Mouse (Mus musculus) lung, postnatal 14 days (tissue): Measurements from ENCODE around the gene Pkig.
"Not testable (repeated sequence)": the region's sequence is repeated elsewhere in the genome, so short reads cannot be mapped to it uniquely, and the experiment has no call there.

Experiments
- DNase-seq: peaks from one replicate; pipeline ENCODE4 v3.0.0; 2021

Gene Pkig

DNA sequence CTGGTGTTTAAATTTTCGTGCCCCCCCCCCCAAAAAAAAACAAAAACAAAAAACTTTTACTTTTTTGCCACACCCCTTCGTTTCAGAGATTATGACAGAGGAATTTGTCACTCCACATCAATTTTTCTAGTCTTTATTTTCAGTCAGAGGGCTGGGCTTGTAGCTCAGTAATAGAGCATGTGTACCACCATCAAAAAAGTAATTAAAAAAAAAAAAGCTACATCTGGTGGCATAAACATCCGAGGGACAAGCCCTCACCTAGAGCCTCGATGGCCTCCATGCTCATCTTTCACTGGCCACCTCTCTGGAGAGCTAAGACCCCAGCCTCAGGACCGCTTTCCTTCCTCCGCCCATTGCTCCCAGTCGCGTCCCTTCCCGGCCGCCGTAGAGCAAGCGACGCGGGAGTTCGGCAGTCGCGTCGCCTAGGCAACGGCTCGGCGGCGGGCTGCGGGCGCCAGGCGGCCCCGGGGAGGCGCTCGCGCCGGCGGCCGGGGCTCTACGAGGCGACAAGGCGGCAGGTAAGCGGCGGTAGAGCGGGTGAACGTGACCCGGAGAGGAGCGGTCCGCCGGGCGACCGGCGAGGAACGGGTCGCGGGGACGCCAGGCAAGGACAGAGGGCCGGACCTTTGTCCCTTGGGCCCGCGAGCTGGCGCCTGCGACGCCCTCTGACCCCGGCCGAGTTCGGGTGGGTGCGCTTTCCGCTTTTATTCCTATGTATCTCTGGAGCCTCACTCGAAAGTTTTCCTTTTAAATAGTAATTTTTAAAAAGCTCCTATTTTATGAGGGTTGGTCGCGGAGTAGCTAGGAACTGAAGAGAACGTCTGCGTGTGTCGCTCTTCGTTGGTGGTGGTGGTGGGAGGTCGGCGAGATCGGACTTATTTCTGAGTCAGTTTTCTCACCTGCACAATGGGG, at the start of gene Pkig:
TSS of gene Pkig (plus strand) at position 412 of the 912 bp plus-strand sequence.
- DNase-seq = peak; percentile 84

DNA sequence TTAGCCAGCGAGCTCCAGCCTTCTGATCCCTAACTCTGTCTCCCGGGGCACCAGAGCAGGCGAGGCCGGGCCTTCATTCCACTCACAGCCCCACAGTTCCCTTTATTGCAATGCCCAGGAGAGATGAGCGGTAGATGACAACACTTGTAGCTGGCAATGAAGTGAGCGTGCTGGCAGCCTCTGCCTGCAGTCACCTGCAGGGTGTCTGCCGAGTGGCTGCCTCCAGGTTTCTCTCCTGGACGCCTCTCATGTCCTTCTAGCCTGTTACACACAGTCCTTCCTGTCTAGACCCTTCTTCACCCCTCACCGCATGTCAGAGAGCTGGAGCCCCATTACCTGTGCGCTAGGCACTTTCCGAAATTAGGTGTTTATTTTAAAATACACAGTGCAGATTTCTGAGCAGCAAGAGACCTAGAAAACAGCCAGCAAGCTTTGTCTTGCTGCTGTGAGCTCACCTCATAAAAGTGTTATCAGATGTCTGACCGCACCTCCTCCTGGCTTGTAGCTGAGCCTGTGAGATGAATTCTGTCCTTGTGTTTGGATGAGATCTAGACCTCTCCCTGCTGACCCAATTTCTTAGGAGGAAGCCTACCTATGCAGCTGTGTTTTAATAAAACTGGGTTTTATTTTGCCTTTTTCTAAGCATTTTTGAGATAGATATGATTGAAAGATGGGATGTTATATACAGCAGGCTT, 48.8 kb upstream of the Pkig start:
- no peak for DNase-seq

DNA sequence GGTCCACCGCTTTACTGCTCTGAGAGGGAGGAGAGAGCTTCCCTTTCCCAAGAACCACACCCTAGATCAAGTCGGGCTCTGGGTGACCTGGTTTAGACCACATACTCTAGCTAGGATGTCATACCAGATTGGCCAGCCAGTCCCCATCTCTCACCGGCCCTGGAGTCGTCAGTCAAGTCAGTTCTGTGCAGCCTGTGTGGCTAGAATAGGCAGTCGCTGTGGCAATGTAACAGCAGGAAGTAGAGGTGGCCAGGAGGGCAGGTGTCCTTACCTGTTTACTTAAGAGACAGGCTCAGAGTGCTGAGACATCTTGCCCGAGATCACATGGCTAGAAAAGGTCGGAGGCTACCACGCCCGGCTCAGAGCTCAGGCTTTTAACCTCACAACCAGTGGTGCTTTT, 47.0 kb upstream of the Pkig start:
- DNase-seq = no peak

DNA sequence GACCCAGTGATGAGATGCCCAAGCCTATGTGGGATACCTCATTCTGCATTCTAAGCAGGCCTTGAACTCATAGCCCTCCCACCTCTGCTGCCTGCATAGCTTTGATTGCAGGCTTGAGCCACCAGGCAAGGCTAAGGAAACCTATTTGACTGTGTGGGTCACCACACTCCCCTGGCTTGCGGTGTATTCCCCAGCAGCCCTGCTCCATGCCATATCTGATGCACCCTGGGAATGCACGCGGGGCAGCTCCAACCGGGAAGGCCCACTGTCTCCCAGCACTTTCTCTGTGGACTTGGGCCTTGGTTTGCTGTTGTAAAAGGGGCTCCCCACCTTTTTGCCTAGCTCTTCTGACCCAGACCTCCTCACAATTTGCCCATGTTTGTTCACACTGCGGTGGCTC, 45.0 kb upstream of the Pkig start:
- DNase-seq = no peak

DNA sequence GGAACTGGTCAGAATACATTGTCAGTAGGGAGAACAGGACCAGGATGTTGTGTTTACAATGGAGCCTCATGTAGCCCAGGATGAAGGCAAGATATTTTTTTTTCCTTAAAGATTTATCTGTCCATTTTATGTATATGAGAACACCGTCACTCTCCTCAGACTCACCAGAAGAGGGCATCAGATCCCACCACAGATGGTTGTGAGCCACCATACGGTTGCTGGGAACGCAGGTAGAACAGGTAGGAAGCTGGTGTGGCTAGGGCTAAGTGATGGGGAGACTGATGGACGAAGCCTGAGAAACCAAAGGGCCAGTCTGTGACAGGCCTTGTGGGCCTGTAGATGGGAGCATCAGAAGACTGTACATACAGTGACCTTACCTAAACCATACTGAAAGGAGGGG, 44.2 kb upstream of the Pkig start:
- no peak for DNase-seq

DNA sequence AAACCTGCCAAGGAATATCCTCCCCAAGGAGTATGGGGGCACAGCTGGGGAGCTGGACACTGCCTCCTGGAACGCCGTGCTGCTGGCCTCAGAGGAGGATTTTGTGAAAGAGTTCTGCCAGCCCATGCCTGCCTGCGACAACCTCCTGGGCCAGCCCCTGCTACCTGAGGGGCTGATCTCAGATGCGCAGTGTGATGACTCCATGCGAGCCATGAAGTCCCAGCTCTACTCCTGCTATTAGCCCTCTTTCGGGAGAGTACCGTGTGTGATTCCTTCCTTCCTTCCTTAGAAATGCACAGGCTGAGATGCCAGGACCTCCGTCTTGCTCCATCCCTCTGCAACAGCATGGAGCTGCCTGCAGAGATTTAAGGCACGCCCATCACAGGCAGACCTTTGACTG, 42.8 kb upstream of the Pkig start:
- no peak for DNase-seq

DNA sequence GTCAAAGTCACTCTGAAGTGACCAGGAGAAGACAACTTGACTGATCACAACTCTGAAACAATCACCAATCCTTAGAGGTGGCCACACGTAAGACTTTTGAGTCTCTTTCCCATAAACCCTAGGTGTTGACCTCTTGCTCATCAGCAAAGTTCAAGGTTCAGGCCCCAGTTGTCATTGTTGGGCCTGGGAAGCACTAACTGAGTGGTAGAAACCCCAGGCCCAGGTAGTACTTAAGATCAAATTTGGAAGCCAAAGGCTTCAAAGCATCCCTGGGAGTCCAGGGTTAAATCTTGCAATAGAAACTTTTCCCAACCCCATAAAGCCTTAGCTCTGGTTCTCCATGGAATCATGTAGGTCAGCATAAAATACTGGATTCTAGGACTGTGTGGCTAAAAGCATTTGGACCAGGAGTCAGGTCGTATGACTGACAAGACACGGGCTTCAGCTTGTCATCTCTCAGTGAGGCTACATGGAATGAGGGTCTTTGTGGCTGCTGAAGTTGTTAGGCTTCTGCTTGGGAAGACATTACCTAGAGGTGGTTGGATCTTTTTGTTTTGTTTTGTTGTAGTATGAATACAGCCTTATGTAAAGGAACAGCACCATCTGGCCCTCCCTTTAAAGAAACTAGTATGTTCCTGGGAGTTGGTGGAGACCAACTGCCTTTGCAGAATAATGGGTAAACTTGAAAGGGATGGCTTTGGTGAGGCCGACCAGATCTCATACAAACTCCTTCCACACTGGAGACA, 42.1 kb upstream of the Pkig start:
- no peak for DNase-seq

DNA sequence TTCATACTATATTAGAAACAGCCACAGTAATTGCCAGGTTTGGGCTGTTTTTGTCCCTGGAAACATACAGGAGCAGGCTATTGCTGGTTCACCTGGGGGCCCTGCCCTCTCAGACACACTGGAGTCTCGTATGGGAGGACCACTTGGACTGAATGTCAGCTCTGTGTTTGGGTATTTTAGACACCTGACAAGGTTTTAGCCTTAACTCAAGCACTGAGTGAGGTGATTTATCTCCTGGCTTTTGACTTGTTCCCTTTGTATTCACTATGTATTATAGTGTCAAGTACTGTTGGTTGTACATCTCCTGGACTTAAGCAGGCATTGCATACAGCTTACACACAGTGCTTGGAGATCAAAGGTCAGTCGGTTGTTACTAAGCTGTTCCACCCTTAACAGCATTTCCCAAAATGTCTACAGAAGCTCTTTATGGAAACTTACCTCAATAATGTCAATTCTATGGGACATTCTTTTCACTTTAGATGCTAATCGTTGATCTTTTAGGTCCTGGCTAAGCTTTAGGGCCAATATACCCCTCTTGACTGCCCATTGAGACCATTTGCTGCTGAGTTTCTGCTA, 41.4 kb upstream of the Pkig start:
- DNase-seq = no peak

DNA sequence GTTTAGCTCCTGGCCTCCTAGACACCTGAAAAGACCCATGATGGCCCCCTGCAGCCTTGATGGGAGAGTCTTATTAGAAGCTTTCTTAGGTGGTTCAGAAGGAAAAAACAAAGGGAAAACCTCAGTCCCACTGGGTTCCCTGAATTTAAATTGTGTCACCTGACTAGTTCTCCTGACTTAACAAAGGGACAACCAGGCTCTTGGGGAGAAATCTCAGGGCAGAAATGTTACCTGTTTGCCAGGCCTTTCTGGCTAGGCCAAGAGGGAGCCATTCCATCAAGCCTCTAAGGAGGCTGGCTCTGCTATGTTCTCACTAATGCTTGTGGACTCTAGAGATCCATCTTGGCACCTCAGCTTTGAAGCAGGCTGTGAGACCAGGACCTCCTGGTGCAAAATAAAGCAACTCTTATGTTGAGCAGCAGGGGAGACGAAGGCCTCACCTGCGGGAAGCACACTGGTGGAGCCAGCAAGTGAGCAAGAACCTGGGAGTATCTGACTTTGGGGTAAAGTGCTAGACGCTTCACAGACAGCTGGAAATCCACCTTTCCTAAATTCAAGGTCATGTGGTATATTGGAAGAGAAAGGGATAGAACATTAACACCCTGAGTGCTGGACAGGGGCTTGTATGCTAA, 40.8 kb upstream of the Pkig start:
- DNase-seq = no peak

DNA sequence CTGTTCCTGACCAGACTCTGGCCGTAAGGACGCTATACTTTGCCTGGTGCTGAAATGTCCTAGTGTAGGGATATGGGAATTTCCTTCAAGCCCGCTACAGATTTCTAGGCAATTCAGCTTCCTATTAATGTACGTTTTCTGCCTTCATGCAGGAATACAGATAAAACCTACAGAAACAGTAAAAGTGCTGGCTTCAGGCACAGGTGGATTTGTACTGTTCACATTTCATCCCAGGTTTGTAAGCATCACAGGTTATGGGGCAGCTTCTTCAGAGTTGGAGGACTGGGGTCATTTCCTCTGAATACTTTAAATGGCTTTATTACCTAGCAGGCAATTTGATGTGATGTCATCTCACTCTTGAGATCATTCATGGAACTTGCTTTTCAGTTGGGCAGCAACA, 40.3 kb upstream of the Pkig start:
- DNase-seq = no peak

DNA sequence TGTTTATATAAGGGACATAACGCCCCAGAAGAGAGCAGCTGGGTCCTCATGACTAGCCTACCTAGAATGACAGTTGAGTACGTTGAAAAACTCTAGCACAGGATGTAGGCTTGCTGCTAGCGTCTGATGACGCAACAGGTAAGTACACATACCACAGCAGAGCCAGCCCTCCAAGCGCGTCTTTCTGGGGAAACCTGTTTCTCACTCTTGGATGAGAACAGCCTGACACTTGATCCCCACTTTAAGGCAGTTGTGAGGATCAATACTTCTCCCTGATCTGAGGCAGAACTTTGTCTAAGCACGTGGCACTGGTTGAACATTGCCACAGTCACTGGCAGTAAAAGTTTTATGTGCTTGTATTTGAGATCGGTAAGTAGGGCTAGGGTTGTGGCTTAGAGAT, 37.7 kb upstream of the Pkig start:
- no peak for DNase-seq

DNA sequence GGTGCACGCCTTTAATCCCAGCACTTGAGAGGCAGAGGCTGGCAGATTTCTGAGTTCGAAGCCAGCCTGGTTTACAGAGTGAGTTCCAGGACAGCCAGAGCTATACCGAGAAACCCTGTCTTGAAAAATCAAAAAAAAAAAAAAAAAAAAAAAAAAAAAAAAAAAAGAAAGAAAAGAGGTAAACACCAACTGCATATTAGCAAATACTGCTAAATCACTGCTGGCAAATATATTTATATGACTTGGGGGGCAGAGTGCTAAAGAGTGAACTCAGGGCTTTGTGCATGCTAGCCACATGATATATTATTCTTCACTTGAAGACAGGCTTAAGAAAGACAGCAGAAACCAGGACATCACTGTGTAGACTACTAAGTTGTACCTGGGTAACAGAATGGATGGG, 36.8 kb upstream of the Pkig start:
- DNase-seq = not testable (repeated sequence)

DNA sequence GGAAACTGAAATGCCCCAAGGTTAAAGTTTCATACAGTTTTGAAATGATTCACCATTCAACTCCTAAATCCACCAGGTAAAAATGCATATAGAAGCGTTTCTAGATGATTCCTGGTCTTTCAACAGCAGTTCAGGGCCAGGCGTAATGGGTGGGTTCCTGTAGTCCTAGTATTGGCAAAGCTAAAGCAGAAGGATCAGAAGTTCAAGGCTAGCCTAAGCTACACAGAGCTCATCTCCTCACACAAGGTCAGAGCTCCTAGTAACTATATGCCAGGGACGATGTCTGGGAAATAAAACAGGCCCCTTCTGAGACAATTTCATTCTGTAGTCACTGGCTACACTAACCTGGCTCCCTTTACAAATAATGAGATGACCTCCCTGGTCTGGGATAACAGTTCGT, 27.0 kb upstream of the Pkig start:
- no peak for DNase-seq

DNA sequence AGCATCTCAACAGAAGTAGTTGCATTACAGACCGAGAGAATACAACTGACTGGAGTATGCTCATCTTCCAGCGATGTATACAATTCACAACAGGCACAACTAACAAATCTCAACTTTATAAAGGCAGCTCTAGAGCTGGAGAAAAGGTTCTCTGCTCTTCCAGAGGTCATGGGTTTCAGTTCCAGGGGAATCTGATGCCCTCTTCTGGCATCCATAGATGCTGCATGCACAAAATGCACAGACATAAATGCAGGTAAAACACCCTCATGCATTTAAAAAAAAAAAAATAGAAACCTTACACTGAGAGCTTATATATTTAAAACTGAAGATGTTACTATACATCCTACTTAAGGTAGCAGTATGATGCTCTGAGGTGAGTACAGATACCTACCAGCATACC, 26.5 kb upstream of the Pkig start:
- DNase-seq = no peak

DNA sequence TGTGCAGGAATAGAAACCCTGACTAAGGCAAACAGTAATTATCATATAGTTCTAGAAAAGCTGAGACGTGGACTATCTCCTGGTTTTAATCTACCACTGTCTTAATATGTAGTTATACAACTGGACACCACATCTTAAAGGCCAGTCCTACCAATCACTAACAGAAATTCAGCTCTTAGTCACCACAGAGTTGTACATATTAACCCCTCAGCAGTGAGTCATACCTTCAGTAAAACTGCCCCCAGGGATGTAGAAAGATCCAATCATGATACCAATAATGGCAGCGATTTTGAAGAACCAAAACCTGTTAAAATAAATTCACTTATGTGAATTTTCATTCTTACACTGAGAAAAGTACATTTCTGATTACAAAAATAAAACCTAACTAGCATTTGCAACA, 24.0 kb upstream of the Pkig start:
- DNase-seq = no peak

DNA sequence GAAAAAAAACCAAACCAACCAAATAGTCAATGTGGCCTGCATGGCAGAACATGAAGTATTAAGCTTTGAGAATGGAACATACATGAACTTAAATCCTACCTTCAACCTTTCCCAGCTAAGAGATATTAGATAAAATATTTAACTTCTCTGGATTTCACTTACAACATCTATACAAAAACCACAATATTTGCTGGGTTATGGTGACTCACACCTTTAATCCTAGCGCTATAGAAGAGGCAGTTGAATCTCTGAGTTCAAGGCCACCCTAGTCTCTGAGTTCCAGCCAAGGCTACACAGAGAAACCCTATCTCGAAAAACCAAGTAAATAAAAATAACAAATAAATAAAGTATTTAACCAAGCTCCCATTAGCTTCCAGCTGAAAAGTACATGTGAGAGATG, 22.1 kb upstream of the Pkig start:
- DNase-seq = no peak

DNA sequence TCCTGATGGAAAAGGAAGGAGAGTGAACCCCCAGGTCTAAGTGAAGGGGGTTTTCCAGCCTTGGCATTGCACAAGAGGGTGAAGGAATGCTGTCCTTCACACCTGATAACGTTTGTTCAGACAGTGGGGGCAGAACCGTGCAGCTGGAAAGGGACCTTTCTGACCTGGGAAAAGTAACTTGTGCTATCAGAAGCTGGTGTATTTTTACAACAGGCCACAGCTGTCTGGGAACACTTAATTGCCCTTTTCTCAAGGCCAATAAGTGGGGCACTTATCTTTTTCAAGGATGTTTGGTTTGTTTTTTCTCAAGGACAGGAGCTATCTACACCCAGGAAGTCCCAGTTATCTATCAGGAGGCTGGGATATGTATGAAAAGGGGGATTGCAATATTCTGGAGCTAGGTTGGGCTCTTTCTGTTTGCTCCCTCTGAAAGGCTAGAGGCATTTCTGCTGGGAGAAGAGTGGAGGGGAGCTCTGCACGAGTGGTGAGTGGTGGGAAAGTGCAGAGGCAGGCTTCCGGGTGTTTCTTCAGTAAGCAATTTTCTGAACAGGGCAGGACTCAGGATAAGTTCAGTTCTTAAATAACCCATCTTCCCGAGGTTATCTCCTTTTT, 20.4 kb upstream of the Pkig start:
- DNase-seq = no peak

DNA sequence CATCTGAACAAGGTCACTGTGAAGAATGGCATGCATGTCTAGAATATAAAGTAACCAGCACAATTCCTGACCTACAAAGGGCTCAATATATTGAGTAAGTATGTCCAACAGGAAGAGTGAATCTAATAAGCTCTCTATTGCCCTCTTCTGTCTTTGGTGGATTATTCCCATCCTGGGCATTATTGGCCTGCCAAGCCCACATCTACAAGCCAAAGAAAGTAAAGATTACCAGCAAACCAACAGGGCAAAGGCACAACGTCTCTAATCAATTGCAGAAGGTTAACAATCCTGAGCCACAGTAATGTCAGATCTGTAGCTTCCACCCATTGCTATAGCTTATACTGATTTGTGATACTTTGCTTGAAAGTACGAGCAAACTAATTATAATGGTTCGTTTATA, 17.7 kb upstream of the Pkig start:
- no peak for DNase-seq

DNA sequence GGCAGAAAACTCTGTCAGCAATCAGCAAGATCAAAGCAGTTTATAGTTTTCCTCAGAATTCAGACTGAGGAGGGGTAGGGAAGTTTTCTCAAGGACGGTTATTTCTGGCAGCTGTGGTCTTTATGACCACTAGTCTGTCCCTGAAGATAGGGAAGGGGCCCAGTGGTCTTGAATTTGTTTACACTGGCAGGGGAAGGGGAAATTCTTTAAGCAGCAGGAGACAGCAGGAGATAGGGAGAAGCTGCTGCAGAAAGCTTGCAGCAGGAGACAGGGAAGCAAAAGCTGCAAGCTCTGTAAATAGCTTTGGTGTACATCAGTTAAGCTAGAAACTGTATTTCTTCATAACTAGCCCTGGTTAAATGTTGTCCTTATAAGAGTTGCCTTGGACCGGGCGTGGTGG, 16.5 kb upstream of the Pkig start:
- DNase-seq = no peak

DNA sequence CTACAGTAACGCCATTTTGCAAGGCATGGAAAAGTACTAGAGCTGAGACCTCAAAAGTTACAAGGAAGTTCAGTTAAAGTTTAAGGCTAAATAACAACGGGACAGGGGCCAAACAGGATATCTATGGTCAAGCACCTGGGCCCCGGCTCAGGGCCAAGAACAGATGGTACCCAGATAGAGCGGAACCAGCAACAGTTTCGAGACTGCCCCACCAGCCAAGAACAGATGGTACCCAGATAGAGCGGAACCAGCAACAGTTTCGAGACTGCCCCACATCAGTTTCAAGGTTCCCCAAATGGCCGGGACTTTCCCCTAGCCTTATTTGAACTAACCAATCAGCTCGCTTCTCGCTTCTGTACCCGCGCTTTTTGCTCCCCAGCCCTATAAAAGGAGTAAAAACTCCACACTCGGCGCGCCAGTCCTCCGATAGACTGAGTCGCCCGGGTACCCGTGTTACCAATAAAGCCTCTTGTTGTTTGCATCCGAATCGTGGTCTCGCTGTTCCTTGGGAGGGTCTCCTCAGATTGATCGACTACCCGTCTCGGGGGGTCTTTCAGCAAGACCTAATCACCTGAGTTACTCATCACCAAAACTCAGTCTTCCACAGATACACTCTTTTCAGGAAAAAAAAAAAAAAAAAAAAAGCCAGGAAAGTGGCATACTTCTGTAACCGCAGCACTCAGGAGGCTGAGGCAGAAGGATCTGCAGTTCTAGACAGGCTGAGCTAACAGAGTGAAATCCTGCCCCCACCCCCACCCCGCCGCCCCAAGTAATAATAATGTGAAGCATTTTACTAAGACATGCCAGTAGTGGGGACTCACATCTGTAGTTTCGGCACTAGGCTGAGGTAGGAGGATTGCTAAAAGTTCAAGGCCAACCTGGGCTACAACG, 15.3 kb upstream of the Pkig start:
- DNase-seq = peak; percentile 70

DNA sequence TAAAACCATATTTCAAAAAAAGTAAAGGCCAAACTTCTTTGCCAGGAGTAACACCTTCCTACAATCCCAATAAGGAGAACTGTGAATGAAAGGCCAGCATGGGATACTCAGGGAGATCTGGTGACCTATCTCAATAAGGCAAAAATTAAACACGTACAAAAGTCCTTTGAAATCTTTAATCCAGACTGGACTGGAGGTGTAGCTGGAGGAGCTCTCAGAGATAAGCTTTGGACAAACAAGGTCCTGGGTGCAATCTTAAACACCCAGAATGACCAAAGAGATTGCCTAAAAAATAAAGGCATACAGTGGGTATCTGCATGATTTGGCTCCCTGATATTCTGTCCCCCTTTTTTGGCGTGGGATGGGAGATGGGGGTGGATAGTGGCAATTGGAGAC, 14.6 kb upstream of the Pkig start:
- DNase-seq = no peak
